Mouse (Mus musculus) inflammation-experienced regulatory T-cells (primary cell): ENCODE measurements around the gene Kcnk15. TPM values are rescaled to one million over a fixed set of nuclear protein-coding genes. Genes with fewer than 3 reads are reported as not detected.

ENCODE experiments used
- polyA plus RNA-seq, 2 experiments: library from polyadenylated mRNA; unstranded; fragments of 100-300 nt; shearing (Covaris generic); gene quantifications; one replicate each; pipeline ENCODE4 v1.2.1; 2017

Gene Kcnk15
- not detected for polyA plus RNA-seq

DNA sequence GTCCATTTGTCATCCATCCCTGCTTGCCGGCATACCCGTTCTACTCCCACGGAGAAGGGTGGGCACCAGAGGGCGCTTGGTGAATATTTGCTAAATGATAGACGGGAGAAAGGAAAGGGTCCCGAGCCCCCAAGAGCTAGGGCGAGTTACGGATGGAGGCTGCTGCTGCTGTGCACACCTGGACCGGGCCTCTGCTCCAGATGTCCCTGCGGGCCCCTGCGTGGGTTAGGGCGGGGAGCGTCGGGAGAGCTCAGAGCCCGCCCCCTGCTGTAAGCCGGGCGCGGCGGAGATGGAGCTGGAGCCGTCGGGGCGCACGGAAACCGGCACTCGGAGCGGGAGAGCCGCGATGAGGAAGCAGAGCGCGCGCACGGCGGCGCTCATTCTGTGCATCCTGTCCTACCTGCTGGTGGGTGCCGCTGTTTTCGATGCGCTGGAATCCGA is at the start of gene Kcnk15:
TSS of gene Kcnk15 (plus strand) at position 191 of the 441 bp plus-strand sequence.

DNA sequence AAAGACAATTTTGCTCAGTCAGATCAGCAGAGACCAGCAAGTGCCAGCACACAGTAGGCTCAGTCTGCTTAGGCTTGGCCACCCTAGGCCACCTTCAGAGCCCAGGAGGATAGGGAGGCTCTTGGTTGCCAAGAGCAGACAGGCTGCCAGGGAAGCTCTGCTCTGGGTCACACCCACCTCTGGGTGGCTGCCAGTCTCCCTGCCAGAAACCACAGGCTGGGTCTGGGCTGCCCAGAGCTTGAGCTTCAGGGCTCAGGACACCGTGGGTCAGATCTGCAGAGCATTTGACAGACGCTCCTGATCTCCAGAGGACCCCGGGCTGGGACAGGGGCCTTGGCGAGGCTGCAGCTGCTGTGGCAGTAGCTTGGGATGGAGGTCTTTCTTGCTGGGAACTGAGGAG is 32.8 kb upstream of the Kcnk15 start, which contains the start of gene Ccn5:
TSS of gene Ccn5 (plus strand) at position 255 of the 400 bp plus-strand sequence.

Other genes with a start within 250 kb of the Kcnk15 start
- 100 to 1,000 TPM; 631 to 799 TPM for gene Serinc3, start 208.5 kb upstream of the Kcnk15 start, polyA plus RNA-seq
- gene Pkig, start 195.3 kb upstream of the Kcnk15 start, polyA plus RNA-seq: 10 to 100 TPM in 1 of 2 experiments, 1 to 10 TPM in 1; 5.7 to 14.0 TPM
- 10 to 100 TPM in 1 of 2 experiments, 1 to 10 TPM in 1; 7.3 to 11.3 TPM for gene Ada, start 103.4 kb upstream of the Kcnk15 start, polyA plus RNA-seq
- 1 to 10 TPM in 1 of 2 experiments, not detected in 1; 1.2 TPM for gene Ccn5, start 32.8 kb upstream of the Kcnk15 start, polyA plus RNA-seq
- not detected for gene Rims4, start 65.0 kb downstream of the Kcnk15 start, polyA plus RNA-seq
- 100 to 1,000 TPM; 219 to 238 TPM for gene Ywhab, start 141.3 kb downstream of the Kcnk15 start, polyA plus RNA-seq
- 1 to 10 TPM; 1.4 to 2.8 TPM for gene Pabpc1l, start 171.8 kb downstream of the Kcnk15 start, polyA plus RNA-seq
- gene Stk4, start 216.7 kb downstream of the Kcnk15 start, polyA plus RNA-seq: 100 to 1,000 TPM; 188 to 243 TPM
- gene Tomm34, start 217.5 kb downstream of the Kcnk15 start, polyA plus RNA-seq: 100 to 1,000 TPM; 137 to 154 TPM